Mouse (Mus musculus) liver, embryonic 14.5 days (tissue): Measurements from ENCODE around the gene Csf1.

Experiments used
- CTCF ChIP-seq: IDR thresholded peaks from 2 replicates; pipeline ENCODE4 v1.5.1; 2016; ENCODE audit warnings: antibody characterized with exemption, low read depth, control low read depth
- EP300 ChIP-seq: IDR thresholded peaks from 2 replicates; pipeline ENCODE4 v1.6.1; 2016; ENCODE audit warnings: antibody characterized with exemption, low read depth

- TF ChIP-seq CTCF (no peak), EP300 (no peak)
These were observed 15.5 kb upstream of the Csf1 start for GRCm38 (mm10) chr3:107775736-107776135.
